Mouse (Mus musculus): ENCODE measurements at regions not wholly inside any gene's neighbourhood (a gene's known extent, or its start where the extent isn't known, plus 50 kb on each side); places are given as distances from the start of the nearest gene placed in this dataset.

DNA sequence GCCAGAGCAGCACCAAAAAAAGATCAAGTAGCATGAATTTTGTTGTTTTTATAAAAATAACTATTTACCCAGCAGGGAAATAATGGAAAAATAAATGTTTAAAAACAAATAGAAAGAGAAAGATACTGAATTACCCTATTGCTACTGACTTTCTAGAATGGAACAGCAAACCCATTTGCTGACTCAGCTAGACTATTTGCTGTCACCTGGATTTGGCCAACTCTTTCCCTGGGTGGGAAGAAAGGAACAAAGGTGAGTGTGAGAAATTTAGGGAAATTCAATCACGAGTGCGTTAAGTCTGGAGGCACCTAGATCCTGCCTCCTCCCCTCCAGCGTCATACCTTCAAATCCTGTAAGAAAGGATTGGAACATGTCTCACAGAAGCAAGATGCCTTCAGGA is 110.2 kb downstream of the Tmsb4x start:
- no peak for DNase-seq (ENCODE audit: low read depth, low spot score)

GRCm38 (mm10) chrX:167091841-167092240 is 117.3 kb downstream of the Tmsb4x start:
- no peak for DNase-seq (ENCODE audit: low read depth, low spot score)

- peak; percentile 30 for DNase-seq (ENCODE audit: low read depth, low spot score)
These were observed 120.2 kb downstream of the Tmsb4x start for GRCm38 (mm10) chrX:167088930-167089329.

DNA sequence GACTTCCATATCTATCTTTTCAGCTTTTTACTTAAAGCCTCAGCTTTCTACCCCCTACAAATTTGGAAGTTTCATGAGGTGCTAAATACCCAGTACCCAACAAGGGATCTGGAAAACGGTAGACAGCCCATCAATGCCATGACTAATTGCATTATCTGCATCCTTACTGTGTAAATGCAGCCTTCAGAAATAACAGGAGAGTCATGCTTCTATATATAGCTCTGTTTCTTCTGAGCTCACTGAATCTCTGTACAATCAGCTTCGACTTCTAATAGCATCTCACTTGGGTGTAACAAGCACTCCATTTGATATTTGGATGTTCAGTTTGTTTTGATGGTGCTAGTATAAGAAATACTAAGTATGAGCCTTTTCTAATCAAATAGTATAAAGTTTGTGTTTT is 120.7 kb downstream of the Tmsb4x start:
- DNase-seq (ENCODE audit: low read depth, low spot score): no peak

GRCm38 (mm10) chrX:167080821-167081220 is 128.3 kb downstream of the Tmsb4x start:
- DNase-seq (ENCODE audit: low read depth, low spot score): no peak

- no peak for DNase-seq (ENCODE audit: low read depth, low spot score)
These were observed 140.0 kb downstream of the Tmsb4x start for GRCm38 (mm10) chrX:167069075-167069474.

- DNase-seq (ENCODE audit: low read depth, low spot score): peak; percentile 45
These were observed 141.2 kb downstream of the Tmsb4x start for GRCm38 (mm10) chrX:167067918-167068317.

DNA sequence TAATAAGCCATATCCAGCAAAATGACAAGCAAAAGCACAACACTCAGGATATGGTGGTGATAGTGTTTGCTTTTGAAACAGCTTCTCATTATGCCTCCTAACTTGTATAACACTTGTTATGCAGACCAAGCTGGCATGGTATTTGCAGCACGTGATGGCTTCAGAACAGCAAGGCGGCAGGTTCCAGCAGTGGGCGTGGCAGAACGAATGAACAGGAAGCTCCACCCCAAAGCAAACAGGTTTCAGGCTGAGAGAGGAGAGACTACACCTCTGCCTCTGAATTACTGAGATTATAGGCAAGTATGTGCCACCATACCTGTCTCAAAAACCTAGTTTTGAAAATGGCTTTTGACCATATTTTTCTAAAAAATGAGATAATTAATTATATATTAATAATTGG is 145.2 kb downstream of the Tmsb4x start:
- DNase-seq (ENCODE audit: low read depth, low spot score): no peak

- DNase-seq (ENCODE audit: low read depth, low spot score): no peak
These were observed 156.7 kb downstream of the Tmsb4x start for GRCm38 (mm10) chrX:167052456-167052855.

DNA sequence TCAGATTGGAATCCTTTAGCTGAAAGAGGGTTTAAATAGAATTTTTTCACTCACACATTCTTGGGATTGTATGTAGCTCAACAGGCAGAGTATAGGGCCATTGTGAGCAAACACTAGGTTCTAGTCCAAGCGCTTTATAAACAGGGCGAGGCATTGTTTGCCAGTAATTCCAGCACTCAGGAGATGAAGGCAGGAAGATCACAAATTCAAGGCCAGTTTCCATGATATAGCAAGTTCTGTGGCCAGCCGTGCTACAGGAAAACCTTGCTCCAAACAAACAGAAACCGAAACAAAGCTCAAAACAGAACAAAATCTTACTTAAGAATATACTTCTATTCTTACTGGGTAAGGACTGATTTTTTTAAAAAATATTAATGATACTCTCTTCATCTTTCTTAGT is 159.0 kb downstream of the Tmsb4x start:
- DNase-seq (ENCODE audit: low read depth, low spot score): no peak

DNA sequence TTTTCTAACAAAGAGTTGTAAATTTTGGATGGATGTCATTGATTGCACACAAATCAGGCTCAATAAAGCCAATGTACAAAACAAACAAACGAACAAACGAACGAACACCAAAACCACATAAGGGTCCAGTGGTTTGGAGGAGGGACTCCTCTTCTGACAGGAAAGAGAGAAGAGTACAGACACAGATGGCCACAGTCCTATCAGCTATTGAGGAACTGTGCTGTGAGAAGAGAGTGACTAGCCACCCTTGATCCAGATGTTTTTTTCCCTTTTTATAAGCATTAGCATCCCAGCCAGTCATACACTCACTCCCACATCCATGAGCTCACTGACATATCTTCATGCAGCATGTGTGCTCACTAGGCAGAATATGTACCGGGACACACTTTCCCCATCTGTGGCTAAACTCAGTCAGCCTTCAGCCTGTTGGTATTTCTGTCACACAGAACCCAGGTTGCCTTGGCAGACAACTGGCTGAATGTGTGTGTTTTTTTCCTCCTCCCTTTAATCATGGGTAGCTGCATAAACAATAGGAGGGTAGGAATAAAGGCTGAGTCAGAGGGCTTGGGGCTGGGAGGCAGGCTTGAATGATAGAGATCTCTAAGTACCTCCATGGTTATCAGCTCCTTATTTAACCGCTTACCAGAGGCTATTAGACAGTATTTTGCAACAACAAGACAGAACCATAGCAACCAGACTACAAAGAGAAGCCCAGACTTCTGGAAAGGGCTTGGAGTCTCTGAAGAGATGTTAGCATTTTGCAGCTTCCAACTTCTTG is 159.7 kb downstream of the Tmsb4x start:
- no peak for DNase-seq (ENCODE audit: low read depth, low spot score)

- no peak for DNase-seq (ENCODE audit: low read depth, low spot score)
These were observed 171.1 kb downstream of the Tmsb4x start for GRCm38 (mm10) chrX:167037971-167038370.

DNA sequence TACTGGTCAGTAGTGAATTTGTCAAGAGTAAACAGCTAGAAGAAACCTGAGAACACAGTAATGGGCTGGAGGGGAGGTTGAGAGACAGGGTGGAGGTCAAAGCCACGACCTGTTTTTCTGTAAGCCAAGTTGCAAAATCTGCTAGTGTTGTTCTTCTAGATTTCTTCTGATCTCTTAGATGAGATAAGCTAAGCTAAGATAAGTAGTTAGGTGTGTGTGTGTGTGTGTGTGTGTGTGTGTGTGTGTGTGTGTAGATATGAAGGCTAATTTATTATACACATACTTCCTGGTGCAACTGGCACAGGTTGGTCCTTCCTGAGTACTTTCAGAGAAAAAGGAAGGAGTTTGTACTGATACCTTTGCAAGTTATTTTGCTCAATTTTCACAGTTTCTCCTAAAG is 172.8 kb downstream of the Tmsb4x start:
- DNase-seq (ENCODE audit: low read depth, low spot score): no peak

- DNase-seq (ENCODE audit: low read depth, low spot score): no peak
These were observed 173.5 kb downstream of the Tmsb4x start for GRCm38 (mm10) chrX:167035639-167036038.

GRCm38 (mm10) chrX:167033091-167033490 is 176.0 kb downstream of the Tmsb4x start:
- no peak for DNase-seq (ENCODE audit: low read depth, low spot score)

- DNase-seq (ENCODE audit: low read depth, low spot score): no peak
These were observed 176.5 kb downstream of the Tmsb4x start for GRCm38 (mm10) chrX:167032586-167032985.

DNA sequence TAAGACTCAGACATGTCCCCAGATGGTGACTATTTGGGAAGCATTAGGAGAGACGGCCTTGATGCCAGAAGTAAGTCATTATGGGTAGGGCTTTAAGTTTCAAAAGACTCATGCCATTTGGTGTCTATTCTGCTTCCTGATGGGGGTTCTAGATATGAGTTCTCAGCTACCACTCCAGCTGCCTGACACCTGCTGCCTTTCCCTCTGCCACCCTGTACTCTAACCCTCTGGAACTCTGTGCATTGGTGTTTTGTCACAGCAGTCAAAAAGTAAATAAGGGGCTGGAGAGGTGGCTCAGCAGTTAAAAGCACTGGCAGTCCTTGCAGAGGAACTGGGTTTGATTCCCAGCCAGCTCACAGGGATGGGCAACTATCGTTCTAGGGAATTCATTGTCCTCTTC is 177.6 kb downstream of the Tmsb4x start:
- no peak for DNase-seq (ENCODE audit: low read depth, low spot score)

DNA sequence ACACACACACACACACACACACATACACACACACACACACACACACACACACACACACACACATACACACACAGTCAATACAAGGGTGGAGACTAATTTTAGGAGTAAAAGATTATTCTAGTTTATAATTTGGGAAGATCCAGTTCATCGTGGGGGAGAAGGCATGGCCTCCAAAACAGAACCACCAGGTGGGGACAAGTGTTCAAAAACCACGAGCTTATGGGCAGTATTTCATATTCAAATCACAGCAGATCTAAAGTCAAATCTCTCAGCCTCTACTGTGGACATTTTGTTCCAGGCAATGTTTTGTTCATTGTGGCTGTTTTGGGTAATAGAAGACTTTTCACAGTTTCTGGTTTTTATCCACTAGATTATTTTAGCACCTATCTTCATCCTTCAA is 193.5 kb downstream of the Tmsb4x start:
- DNase-seq (ENCODE audit: low read depth, low spot score): no peak

- no peak for DNase-seq (ENCODE audit: low read depth, low spot score)
These were observed 194.8 kb downstream of the Tmsb4x start for GRCm38 (mm10) chrX:167014322-167014721.

DNA sequence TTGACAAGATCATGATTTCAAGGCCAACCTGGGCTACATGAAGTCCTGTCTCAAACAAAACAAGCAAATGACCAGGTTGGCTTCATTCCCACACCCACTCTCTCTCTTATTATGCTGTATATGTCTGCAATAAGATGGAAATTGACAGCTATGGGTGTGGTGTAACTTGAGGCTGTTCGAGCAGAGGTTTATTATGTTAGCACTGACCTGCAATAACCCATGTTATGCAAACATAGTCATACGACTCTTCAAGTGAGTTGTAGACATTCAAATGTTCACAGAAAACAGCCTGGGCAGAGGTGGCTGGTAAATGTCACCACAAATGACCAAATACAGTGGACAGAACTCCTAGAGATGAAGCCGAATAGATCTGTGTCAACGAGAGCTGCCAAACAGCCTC is 196.2 kb downstream of the Tmsb4x start:
- no peak for DNase-seq (ENCODE audit: low read depth, low spot score)

- no peak for DNase-seq (ENCODE audit: low read depth, low spot score)
These were observed 197.1 kb downstream of the Tmsb4x start for GRCm38 (mm10) chrX:167011977-167012542.

GRCm38 (mm10) chrX:166995855-166996254 is 213.3 kb downstream of the Tmsb4x start:
- no peak for DNase-seq (ENCODE audit: low read depth, low spot score)

- no peak for DNase-seq (ENCODE audit: low read depth, low spot score)
These were observed 228.1 kb downstream of the Tmsb4x start for GRCm38 (mm10) chrX:166981003-166981402.

All from mesoderm, embryonic 11.5 days (tissue).